ENCODE assay signal across 8 mouse cellular contexts in the genomic region with DNA sequence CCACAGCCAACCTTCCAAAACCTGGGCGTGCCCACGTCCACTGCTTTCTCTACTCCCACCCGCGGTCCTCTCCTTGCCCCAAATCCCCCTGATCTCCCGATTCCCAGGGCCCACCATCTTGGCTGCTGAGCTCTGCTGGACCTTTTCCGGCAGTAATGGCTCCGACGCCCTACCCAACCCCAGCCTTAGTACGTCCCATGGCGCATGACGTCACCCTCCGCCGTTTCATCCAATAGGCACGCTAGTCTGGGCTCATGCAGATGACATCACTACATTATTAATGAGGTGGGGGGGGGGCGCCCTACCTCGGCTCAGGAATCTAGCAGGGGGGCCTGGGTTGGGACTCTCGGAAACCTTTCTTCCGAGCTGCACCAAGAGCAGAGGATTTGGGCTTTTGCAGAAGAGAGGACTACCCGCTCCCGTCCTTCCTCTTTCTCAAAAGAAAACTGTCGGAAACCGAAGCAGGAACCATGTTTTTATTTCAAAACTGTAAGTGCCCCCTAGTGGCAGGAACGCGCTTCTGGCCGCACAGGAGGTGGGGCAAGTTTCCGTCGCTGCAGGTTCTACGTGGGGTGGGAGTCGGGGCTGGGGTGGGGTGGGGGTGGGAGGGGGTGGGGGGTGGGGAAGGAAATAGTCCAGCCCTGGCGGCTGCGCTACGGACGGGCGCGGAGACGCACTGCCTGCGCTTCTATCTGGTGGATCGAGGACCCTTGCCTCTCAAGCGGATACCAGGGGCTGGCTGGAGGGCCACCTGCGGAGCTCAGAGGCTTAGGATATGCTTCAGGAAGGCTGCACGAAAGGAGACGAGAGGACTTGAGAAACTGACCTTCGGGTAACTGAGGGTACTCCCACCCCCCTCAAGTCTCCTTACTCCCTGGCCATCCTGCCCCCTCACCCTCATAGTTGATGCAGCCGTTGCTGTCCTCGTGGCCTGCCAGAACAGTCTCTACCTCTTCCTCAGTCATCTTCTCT. TPM values are rescaled to one million over a fixed set of nuclear protein-coding genes. Genes with fewer than 3 reads are reported as not detected.
DNase-seq lines count a peak whose midpoint lies in the region; ATAC-seq lines count a peak whose summit lies in the region.

A gene (minus strand): TSS at position 451 of the 972 bp plus-strand sequence.

- peaks cover 24% of the 10 kb centered on the region for H3K36me3 ChIP-seq in hindbrain, embryonic 15.5 days

- peak within 1 kb of the TSS; percentile 98 for H3K27ac ChIP-seq in hindbrain, embryonic 15.5 days (replicated peaks)

- H3K4me2 ChIP-seq in hindbrain, embryonic 15.5 days: peak within 1 kb of the TSS; percentile 86

- DNase-seq in T-cell, adult 2 months (ENCODE audit: low spot score): peak; percentile 97
- peak; percentile 98 to 99 for DNase-seq in cerebellum, postnatal 36 days
- peak; percentile 97 to 98 for DNase-seq in frontal cortex, postnatal 36 days (ENCODE audit: low spot score in 2 of 2)
- DNase-seq in left cerebral cortex, adult 11 months (ENCODE audit: low spot score): peak; percentile 96
- DNase-seq in lung, postnatal 4 days: peak; percentile 98
- DNase-seq in retina, postnatal 7 days (ENCODE audit: low read depth, low spot score): peak; percentile 98
- peak; percentile 94 for DNase-seq in urinary bladder, adult 2 months (ENCODE audit: low spot score)

- H3K4me3 ChIP-seq in hindbrain, embryonic 15.5 days: peak within 1 kb of the TSS; percentile 55

- no peaks in the 10 kb centered on the region for H3K9me3 ChIP-seq in hindbrain, embryonic 15.5 days

- peak within 1 kb of the TSS; percentile 79 for H3K9ac ChIP-seq in hindbrain, embryonic 15.5 days

- WGBS in hindbrain, embryonic 15.5 days: under 1% methylated on average over 45 of the region's 45 CpGs

- peak; percentile 93 for ATAC-seq in hindbrain, embryonic 15.5 days (ENCODE audit: low FRiP score, low read depth)

- no peaks in the 10 kb centered on the region for H3K27me3 ChIP-seq in hindbrain, embryonic 15.5 days

- H3K4me1 ChIP-seq in hindbrain, embryonic 15.5 days (replicated peaks): peaks cover 63% of the 10 kb centered on the region

RNA-seq across cellular contexts. Expression of the gene that starts here (rescaled TPM):
- 944 and 959 TPM in 2 replicates for polyA plus RNA-seq in hindbrain, embryonic 15.5 days (2015; fragmentation: Nextera tagmentation; extraction: Ambion mirVana)
- 10,835 and 11,320 TPM in 2 replicates for polyA plus RNA-seq in urinary bladder, adult 2 months (2012; rRNA removed)

Comparison
In these comparisons a context has a peak if more than half of its experiments do, and no peak if none do; other contexts are left out.
1. Peak in every context shown above with its lines: DNase-seq, ATAC-seq, H3K4me3 ChIP-seq and H3K27ac ChIP-seq.
2. RNA of the gene that starts here (polyA plus RNA-seq): 10,835 to 11,320 TPM in urinary bladder, adult 2 months; 944 to 959 TPM in hindbrain, embryonic 15.5 days; every median in the first group is over 10 times any median in the second.